Mouse (Mus musculus) lung, postnatal 0 days (tissue): ENCODE data around the gene Fam149a. TPM values are rescaled to one million over a fixed set of nuclear protein-coding genes. Genes with fewer than 3 reads are reported as not detected.

Source experiments
- ATAC-seq: fragments of 200-750 bp; cut with Nextera tagmentation; 2 replicates; pipeline ENCODE4 v1.8.0; 2017; ENCODE audit warnings: moderate library complexity
- DNase-seq: peaks from one replicate; pipeline ENCODE4 v3.0.0-alpha.2; 2016; ENCODE audit warnings: low spot score
- H3K27ac ChIP-seq: fragments of 300-500 bp; sonication (generic); 2 replicates; pipeline ENCODE4 v1.5.1; 2014; ENCODE audit warnings: antibody characterized with exemption, mild to moderate bottlenecking, low read length, mixed read lengths
- H3K27me3 ChIP-seq: fragments of 300-500 bp; sonication (generic); replicated peaks from 2 replicates; pipeline ENCODE4 v1.6.1; 2014; ENCODE audit warnings: low read length, mixed read lengths; ENCODE audit not compliant: insufficient read depth
- H3K36me3 ChIP-seq: fragments of 300-500 bp; sonication (generic); 2 replicates; pipeline ENCODE4 v1.6.1; 2014; ENCODE audit warnings: low read length, mixed read lengths; ENCODE audit not compliant: insufficient read depth
- H3K4me1 ChIP-seq: fragments of 300-500 bp; sonication (generic); 2 replicates; pipeline ENCODE4 v1.6.1; 2014; ENCODE audit warnings: antibody characterized with exemption, low read depth, low read length, mixed read lengths; ENCODE audit not compliant: insufficient read depth
- H3K4me2 ChIP-seq: fragments of 300-500 bp; sonication (generic); replicated peaks from 2 replicates; pipeline ENCODE4 v1.6.1; 2014; ENCODE audit warnings: low read depth, mild to moderate bottlenecking, low read length, moderate library complexity, mixed read lengths
- H3K4me3 ChIP-seq: fragments of 300-500 bp; sonication (generic); 2 replicates; pipeline ENCODE4 v1.5.1; 2014; ENCODE audit warnings: low read depth, low read length
- H3K9ac ChIP-seq: fragments of 300-500 bp; sonication (generic); replicated peaks from 2 replicates; pipeline ENCODE4 v1.6.1; 2014; ENCODE audit warnings: low read depth, mild to moderate bottlenecking
- H3K9me3 ChIP-seq: fragments of 300-500 bp; sonication (generic); 2 replicates; pipeline ENCODE4 v1.6.1; 2016; ENCODE audit warnings: low read length, mixed read lengths
- CTCF ChIP-seq: IDR thresholded peaks from 2 replicates; pipeline ENCODE4 v1.5.1; 2016; ENCODE audit warnings: antibody characterized with exemption, mild to moderate bottlenecking
- EP300 ChIP-seq: IDR thresholded peaks from 2 replicates; pipeline ENCODE4 v1.6.1; 2016; ENCODE audit warnings: antibody characterized with exemption, mild to moderate bottlenecking, control low read depth
- WGBS: fragments of 180-500 bp; shearing (Covaris S2); extraction: QIAGEN DNeasy Blood & Tissue Kit; methylation state at CpG from one replicate; pipeline ENCODE4 v1.1.7; 2014; 5-methylcytosine and 5-hydroxymethylcytosine counted together
- polyA plus RNA-seq: library from polyadenylated mRNA; unstranded; fragments of >200 nt; fragmentation: Nextera tagmentation; extraction: Ambion mirVana; gene quantifications from 2 replicates; pipeline ENCODE4 v1.2.1, GENCODE M21; 2015

The Fam149a gene
- polyA plus RNA-seq, 1 experiment from 2014 or later = 8.4 TPM

DNA sequence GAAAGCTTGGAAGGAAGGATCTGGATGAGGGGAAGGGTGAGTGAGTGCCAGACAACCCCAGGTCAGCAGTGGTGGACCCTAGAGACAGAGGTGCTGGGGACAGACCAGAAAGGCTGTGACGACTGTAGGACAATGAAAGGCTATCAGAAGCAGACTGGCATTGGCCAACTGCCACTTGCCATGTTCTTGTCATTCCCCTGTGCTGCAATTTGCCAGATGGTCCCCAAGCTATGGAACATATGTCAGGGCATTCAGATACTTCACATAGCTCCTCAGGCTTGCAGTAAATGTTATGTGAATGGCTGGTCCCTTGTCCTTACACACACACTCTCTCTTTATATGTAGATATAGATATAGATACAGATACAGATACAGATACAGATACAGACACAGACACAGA lies 1.2 kb upstream of the Fam149a start:
- no peak overlapping the region for H3K9ac ChIP-seq
- 56% methylated on average over 1 of the region's 1 CpGs for WGBS
- H3K4me3 ChIP-seq = no peak overlapping the region
- H3K27ac ChIP-seq = no peak overlapping the region
- ATAC-seq (no peak), DNase-seq (no peak)
- no peaks in the 10 kb centered on the region for H3K4me1 ChIP-seq
- H3K36me3 ChIP-seq = no peaks in the 10 kb centered on the region
- no peak overlapping the region for H3K4me2 ChIP-seq
- no peaks in the 10 kb centered on the region for H3K9me3 ChIP-seq
- H3K27me3 ChIP-seq = no peaks in the 10 kb centered on the region
- TF ChIP-seq EP300 (no peak), CTCF (no peak)

DNA sequence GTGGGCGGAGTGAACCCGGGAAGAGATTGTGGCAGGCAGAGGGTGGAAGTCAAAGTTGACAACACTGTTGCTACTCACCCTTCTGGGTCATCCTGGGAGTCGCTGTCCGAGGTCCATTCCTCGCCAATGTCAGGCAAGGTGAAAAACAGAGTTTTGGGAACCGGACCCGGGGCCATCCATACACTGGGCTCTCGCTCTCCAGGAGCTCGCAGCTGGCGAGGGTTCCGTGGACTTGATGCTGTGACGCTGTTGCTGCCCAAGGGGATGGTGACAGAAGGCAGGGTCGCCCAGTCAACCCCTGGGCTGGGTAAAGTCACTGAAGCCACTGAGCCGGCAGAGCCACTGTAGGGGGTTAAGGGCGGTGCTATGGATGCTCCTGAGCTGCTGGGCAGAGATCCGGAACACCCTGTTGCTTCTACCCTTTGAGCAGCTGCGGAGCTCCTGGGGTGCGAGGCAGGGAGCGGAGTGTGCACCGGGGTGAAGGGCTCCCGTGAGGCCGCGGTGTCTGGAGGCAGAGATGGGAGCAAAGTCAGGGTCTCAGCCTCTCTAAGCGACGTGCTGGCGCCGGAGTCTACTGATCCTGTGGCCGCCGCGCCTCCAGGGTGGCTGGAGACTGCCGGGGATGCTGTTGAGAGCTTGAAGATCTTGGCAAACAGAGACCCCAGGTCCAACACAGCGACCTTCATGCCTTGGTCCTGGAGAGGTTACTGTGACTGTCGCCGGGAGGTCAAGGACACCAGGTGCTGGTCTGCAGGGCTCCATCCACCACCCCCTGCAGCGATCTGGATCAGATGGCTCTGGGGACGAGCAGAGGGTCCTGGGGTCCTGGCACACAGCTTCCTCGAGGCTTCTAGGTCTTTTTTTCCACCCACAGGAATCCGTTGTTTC lies 772 bp downstream of the Fam149a start:
- H3K4me3 ChIP-seq = peak overlapping the region; percentile 2; the same call in 1 of the 2 replicates
- peak; percentile 14; the same call in 1 of the 2 replicates for ATAC-seq

DNA sequence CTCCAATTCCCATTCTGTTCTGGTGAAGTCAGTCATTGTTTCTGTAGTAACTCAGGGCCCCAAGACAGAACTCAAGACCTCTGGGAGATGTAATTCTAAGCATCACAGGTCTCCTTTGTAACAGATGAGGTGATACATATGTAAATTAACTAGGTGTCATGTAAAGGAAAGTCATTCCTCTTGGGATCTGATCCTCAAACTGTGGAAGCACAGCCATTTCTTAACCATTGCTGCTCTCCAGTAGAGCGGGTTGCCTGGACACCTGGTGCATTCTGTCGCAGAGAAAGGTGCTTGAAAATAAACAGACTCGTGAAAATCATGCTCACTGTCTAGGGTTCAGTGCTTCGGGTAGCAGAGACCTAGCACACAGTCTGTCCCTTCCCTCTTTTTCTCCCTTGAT lies 1.5 kb downstream of the Fam149a start:
- no peaks in the 10 kb centered on the region for H3K27me3 ChIP-seq
- WGBS = 22% methylated on average over 4 of the region's 4 CpGs
- H3K9me3 ChIP-seq = no peaks in the 10 kb centered on the region
- H3K9ac ChIP-seq = no peak overlapping the region
- no peak overlapping the region for H3K4me2 ChIP-seq
- no peak for TF ChIP-seq EP300
- TF ChIP-seq CTCF = no peak
- ATAC-seq = no peak
- no peaks in the 10 kb centered on the region for H3K36me3 ChIP-seq
- H3K27ac ChIP-seq = no peak overlapping the region
- DNase-seq = no peak
- no peak overlapping the region for H3K4me3 ChIP-seq
- no peaks in the 10 kb centered on the region for H3K4me1 ChIP-seq

More for the DNA sequence above, 772 bp downstream of the Fam149a start:
- 4% methylated on average over 34 of the region's 38 CpGs for WGBS
- Histone ChIP-seq H3K9ac (no peak overlapping the region), H3K27me3 (no peaks in the 10 kb centered on the region), H3K36me3 (no peaks in the 10 kb centered on the region), H3K4me2 (peak overlapping the region; percentile 45), H3K27ac (no peak overlapping the region), H3K9me3 (no peaks in the 10 kb centered on the region), H3K4me1 (no peaks in the 10 kb centered on the region)
- TF ChIP-seq EP300 = no peak
- TF ChIP-seq CTCF = no peak
- DNase-seq = no peak

DNA sequence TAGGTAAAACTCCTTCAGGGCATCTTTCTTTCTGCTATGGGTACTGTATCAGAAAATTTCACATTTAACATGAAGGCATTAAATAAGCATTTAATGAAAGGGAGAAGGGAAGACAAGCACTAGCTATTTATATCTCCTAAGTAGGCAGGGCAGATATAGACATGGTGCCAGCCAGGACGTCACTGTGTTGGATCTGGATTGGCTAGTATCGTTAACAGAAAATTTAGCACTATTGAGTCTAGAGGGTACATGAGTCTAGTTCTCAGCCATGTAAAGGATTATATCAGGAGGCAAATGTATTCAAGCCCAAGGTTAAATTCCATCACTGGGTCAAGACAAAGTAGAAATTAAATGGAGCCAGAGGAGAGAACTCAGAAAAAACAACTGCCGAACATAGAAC lies 8.0 kb downstream of the Fam149a start:
- TF ChIP-seq EP300 (no peak), CTCF (no peak)
- ATAC-seq (no peak), DNase-seq (no peak)
- Histone ChIP-seq H3K36me3 (no peaks in the 10 kb centered on the region), H3K27me3 (no peaks in the 10 kb centered on the region), H3K4me3 (no peak overlapping the region), H3K27ac (no peak overlapping the region), H3K4me1 (no peaks in the 10 kb centered on the region), H3K9ac (no peak overlapping the region), H3K4me2 (no peak overlapping the region), H3K9me3 (no peaks in the 10 kb centered on the region)
- whole genome bisulfite sequencing = 71% methylated on average over 3 of the region's 3 CpGs

DNA sequence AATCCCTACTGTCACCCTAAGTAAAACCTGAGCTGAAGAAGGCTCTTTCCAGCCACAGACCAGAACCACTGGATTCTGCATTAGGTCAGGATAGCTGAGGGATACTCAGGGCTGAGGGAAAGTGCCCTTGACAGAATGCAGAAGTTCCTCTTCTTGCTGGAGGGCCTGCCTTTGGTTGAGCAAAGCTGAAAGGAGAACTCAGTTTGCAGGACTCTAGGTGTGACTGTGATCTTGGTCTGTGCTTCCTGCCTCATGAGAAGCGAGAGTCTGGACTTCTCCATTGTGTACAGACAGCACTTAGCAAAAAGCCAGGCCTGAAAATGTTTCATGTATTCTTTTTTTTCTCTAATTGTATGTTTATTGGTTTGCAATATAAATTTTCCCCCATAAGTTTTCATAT lies 14.9 kb downstream of the Fam149a start:
- 81% methylated on average over 1 of the region's 1 CpGs for WGBS
- DNase-seq (no peak), ATAC-seq (no peak)
- Histone ChIP-seq H3K9me3 (no peaks in the 10 kb centered on the region), H3K36me3 (no peaks in the 10 kb centered on the region), H3K27me3 (no peaks in the 10 kb centered on the region), H3K27ac (no peak overlapping the region), H3K4me1 (no peaks in the 10 kb centered on the region), H3K9ac (no peak overlapping the region), H3K4me2 (no peak overlapping the region), H3K4me3 (no peak overlapping the region)
- no peak for TF ChIP-seq CTCF
- no peak for TF ChIP-seq EP300

DNA sequence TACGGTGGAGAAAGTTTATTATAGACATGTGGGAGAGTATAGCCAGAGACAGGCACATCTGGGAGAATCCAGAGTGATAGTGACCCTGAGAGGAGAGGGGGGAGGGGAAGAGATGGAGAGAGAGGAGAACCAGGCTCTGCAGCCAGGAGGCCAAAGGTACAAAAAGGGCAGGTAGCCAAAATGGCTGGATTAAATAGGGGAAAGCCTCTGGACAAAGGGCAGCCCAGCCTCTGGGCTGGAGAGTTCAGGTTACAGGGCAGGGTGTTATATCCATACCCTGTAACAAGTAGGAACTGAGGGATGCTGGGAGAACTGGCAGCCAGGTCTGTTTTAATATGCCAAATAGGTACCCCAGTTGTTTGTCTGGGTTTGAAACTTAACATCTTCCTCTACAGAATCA lies 18.9 kb downstream of the Fam149a start:
- Histone ChIP-seq H3K4me2 (no peak overlapping the region), H3K9ac (no peak overlapping the region), H3K4me1 (no peaks in the 10 kb centered on the region), H3K36me3 (no peaks in the 10 kb centered on the region), H3K27me3 (no peaks in the 10 kb centered on the region), H3K4me3 (no peak overlapping the region), H3K9me3 (no peaks in the 10 kb centered on the region), H3K27ac (no peak overlapping the region)
- TF ChIP-seq EP300 (no peak), CTCF (no peak)
- ATAC-seq = no peak
- DNase-seq = no peak
- WGBS = 41% methylated on average over 1 of the region's 1 CpGs
